Comparison of ENCODE assay signal across 19 mouse cellular contexts in the genomic region with DNA sequence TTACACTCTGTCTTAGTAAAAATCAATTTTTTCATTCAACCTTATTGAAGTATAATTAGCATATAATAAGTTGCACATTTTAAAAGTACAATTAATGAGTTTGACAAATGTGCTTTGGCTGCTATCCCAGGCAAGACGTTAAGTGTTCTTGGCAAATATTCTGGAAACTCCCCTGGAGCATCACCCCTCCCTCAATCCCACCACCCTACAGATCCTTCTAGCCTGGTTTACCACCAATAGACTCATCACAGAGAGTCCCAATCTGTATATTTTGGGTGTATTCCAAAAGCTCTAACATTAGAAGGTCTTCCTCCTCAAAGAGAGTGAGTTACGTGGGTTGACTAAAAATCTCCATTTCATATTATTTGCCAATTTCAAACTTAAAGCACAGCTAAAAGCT.
DNase-seq lines count a peak whose midpoint lies in the region; ATAC-seq and TF ChIP-seq lines count a peak whose summit lies in the region.
"Had no signal": no experiment of that assay in that cellular context is flagged by ENCODE, and none has a peak within 500 bp of the region (broad histone marks: within the 10 kb centered on the region; RNA-seq: fewer than 3 reads in every experiment).

No protein-coding gene starts in this region.

- no peak overlapping the region for H3K9ac ChIP-seq in forebrain, embryonic 14.5 days (ENCODE audit: low read length)
- H3K9ac ChIP-seq: embryonic facial prominence, embryonic 13.5 days; embryonic facial prominence, embryonic 15.5 days; forebrain, embryonic 12.5 days had no signal

- no peak overlapping the region for H3K4me2 ChIP-seq in forebrain, embryonic 14.5 days (ENCODE audit: low read length)
- H3K4me2 ChIP-seq: embryonic facial prominence, embryonic 13.5 days; embryonic facial prominence, embryonic 15.5 days; forebrain, embryonic 12.5 days had no signal

- no peak for TF ChIP-seq POLR2A in brain, embryonic 14.5 days (IDR thresholded peaks at IDR 0.05; ENCODE audit: borderline replicate concordance, extremely low read depth, insufficient read depth, insufficient read length, poor library complexity, severe bottlenecking)
- TF ChIP-seq POLR2A in olfactory bulb, adult 2 months (IDR thresholded peaks at IDR 0.05; ENCODE audit: insufficient read depth, low read depth, low read length) = no peak

- H3K27me3 ChIP-seq in forebrain, embryonic 14.5 days (replicated peaks; ENCODE audit: control insufficient read depth, insufficient read depth, low read length) = no peaks in the 10 kb centered on the region
- no peaks in the 10 kb centered on the region for H3K27me3 ChIP-seq in forebrain, embryonic 10.5 days (ENCODE audit: poor library complexity, severe bottlenecking)
- H3K27me3 ChIP-seq: embryonic facial prominence, embryonic 13.5 days; embryonic facial prominence, embryonic 15.5 days; forebrain, embryonic 12.5 days had no signal

- no peak for TF ChIP-seq CTCF in brain, embryonic 14.5 days (IDR thresholded peaks at IDR 0.05; ENCODE audit: borderline replicate concordance, extremely low read depth, insufficient read depth, insufficient read length)
- no peak for TF ChIP-seq CTCF in olfactory bulb, adult 2 months (IDR thresholded peaks at IDR 0.05; ENCODE audit: insufficient read depth, low read depth, low read length)

- H3K4me3 ChIP-seq in forebrain, embryonic 14.5 days (ENCODE audit: low read depth, low read length) = no peak overlapping the region
- H3K4me3 ChIP-seq in forebrain, embryonic 10.5 days = no peak overlapping the region
- H3K4me3 ChIP-seq in olfactory bulb, adult 2 months (ENCODE audit: insufficient read depth, low read depth, low read length) = no peak overlapping the region
- H3K4me3 ChIP-seq: embryonic facial prominence, embryonic 13.5 days; embryonic facial prominence, embryonic 15.5 days; erythroblast, embryonic 14.5 days; forebrain, embryonic 12.5 days had no signal

- peak; percentile 40; the same call in 1 of the 2 replicates for ATAC-seq in forebrain, embryonic 14.5 days

- DNase-seq in forebrain, embryonic 14.5 days (ENCODE audit: low spot score) = peak; percentile 52
- DNase-seq in forebrain, embryonic 10.5 days (ENCODE audit: extremely low spot score, low spot score) = no peak
- peak; percentile 62 for DNase-seq in brain, embryonic 14.5 days (ENCODE audit: low read depth)
- DNase-seq in adrenal gland, adult 8-10 months = no peak
- DNase-seq: adrenal gland, adult 2 months; adrenal gland, postnatal 14 days; adrenal gland, postnatal 36 days; cerebellum, adult 11 months; cerebellum, adult 18-20 months; cerebellum, adult 8-10 months; cerebellum, adult 9-11 months; cerebellum, postnatal 14 days; cerebellum, postnatal 36 days; embryo, embryonic 11 days had no signal

- H3K27ac ChIP-seq in forebrain, embryonic 14.5 days (ENCODE audit: low read depth, low read length) = no peak overlapping the region
- no peak overlapping the region for H3K27ac ChIP-seq in forebrain, embryonic 10.5 days
- H3K27ac ChIP-seq in olfactory bulb, adult 2 months (ENCODE audit: insufficient read depth, low read depth, low read length) = 0 out of 2 replicates have a peak overlapping the region, but pooled peaks have one; percentile 57
- H3K27ac ChIP-seq: embryonic facial prominence, embryonic 13.5 days; embryonic facial prominence, embryonic 15.5 days; forebrain, embryonic 12.5 days had no signal

- no peaks in the 10 kb centered on the region for H3K4me1 ChIP-seq in forebrain, embryonic 14.5 days (ENCODE audit: control insufficient read depth, insufficient read depth, low read length)
- no peaks in the 10 kb centered on the region for H3K4me1 ChIP-seq in forebrain, embryonic 10.5 days
- H3K4me1 ChIP-seq in olfactory bulb, adult 2 months (ENCODE audit: control insufficient read depth, insufficient read depth, low read length) = peaks cover 5% of the 10 kb centered on the region
- H3K4me1 ChIP-seq: forebrain, embryonic 12.5 days had no signal

- H3K9me3 ChIP-seq in forebrain, embryonic 14.5 days (replicated peaks; ENCODE audit: control insufficient read depth, low read length) = no peaks in the 10 kb centered on the region
- H3K9me3 ChIP-seq in forebrain, embryonic 10.5 days = no peaks in the 10 kb centered on the region
- H3K9me3 ChIP-seq: embryonic facial prominence, embryonic 13.5 days; embryonic facial prominence, embryonic 15.5 days; forebrain, embryonic 12.5 days had no signal

- no peaks in the 10 kb centered on the region for H3K36me3 ChIP-seq in forebrain, embryonic 14.5 days (ENCODE audit: control insufficient read depth, insufficient read depth, low read length)
- no peaks in the 10 kb centered on the region for H3K36me3 ChIP-seq in forebrain, embryonic 10.5 days (replicated peaks)
- H3K36me3 ChIP-seq: embryonic facial prominence, embryonic 13.5 days; embryonic facial prominence, embryonic 15.5 days; forebrain, embryonic 12.5 days had no signal

- WGBS in forebrain, embryonic 14.5 days = 45% methylated on average over 2 of the region's 2 CpGs
- 91% methylated on average over 2 of the region's 2 CpGs for WGBS in forebrain, embryonic 10.5 days
- WGBS in olfactory bulb, adult 2 months = 48% methylated on average over 2 of the region's 2 CpGs

Comparison
In these comparisons a context has a peak if more than half of its experiments do, and no peak if none do; other contexts are left out.
1. DNase-seq: peak in forebrain, embryonic 14.5 days (single experiment) and brain, embryonic 14.5 days (single experiment); none in forebrain, embryonic 10.5 days (single experiment) and adrenal gland, adult 8-10 months (single experiment).